Mouse (Mus musculus): ENCODE data around the gene Kcnh8.

Gene Kcnh8

DNA sequence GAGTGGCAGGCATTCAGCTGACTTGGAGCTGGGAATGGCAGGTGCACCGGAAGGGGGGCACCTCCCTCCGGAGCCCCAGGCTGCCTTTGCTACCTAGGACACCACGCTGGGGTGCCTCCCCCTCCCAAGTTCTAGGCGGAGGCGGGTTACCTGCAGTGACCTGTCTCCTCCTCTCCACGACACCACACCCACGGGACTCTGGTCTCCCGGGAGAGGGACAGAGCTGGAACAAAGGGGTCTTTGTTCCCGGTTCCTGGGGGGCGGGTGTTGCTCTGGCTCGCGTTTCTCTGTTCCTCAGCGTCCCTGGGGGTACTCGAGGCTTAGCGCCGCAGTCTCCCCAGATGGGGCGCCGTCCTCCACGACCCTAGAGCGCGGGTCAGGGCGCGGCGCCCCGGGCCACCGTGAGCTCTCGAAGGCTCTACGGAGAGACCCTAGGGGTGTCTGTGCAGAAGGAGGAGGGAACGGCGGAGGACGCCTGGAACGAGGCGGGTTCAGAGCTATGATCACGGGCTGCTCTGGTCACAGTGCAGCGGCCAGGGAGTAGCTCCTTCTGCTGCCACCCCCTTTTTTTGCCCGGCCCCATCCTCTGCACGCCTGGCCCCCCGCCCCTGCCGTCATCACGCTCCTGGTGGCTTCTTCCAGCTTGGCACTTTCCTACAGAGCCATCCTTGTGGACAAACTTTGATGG lies at the start of gene Kcnh8:
Gene Kcnh8, plus strand, starts transcription at position 617 of the 688 bp plus-strand sequence.
- DNase-seq (ENCODE audit: extremely low spot score, low read depth, low spot score): no peak

DNA sequence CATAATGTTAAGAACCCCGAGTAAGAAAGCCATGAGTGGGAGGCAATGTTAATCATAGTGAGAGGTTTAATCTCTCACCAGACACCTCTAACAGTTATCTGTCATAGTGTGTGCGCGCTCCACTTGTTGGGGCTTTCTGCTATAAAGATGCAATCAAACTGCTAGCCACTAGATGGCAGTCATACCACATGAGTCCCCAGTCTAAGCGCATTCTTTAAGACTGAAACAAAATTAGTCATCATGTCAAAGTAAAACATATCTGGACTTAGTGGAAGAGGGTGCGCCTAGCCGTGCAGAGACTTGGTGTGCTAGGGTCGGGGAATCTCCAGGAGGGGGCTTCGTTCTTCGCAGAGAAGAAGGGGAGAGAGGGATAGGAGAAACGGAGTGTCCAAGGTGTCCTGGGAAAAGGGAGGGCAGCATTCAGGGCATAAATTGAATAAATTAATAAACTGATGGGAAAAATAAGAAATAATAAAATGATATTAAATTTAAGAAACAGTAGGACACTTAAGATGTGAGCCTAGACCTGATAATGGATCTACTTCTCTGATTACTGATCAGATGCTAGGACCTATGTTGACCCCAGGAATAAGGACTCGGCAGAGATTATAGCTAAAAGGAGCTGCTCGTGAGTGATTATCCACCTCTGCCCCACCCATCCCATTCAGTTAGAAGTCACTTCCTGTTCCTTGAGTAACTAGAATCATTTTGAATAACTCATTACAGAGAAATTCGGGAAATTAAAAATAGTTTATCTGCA lies 42.4 kb upstream of the Kcnh8 start:
- peak; percentile 20 for DNase-seq (ENCODE audit: extremely low spot score, low read depth, low spot score)

DNA sequence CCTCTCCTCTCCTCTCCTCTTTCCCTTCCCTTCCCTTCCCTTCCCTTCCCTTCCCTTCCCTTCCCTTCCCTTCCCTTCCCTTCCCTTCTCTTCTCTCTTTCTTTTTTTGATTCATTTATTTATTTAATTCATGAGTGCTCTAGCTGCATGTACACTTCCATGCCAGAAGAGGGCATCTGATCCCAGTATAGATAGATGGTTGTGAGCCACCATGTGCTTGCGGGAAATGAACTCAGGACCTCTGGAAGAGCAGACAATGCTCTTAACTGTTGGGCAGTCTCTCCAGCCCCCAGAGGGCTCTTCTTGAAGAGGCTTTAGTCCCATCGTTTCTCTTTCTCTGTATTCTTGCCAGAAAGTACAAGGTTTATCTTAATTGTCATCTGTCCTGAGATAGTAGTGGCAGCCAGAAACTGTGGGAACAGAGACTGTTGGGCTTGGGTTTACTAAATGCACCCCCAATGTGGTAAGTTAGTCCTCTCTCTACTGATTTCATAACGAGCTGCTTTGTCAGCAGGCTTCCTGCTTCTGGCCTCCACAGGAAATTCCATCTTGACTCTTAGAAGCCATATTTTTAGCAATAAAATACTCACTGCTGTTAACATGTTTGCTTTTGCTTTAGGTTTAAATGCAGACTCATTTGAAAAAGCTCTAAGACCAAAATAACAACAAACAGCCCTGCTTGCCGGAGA lies 36.9 kb upstream of the Kcnh8 start:
- DNase-seq (ENCODE audit: extremely low spot score, low read depth, low spot score): no peak

DNA sequence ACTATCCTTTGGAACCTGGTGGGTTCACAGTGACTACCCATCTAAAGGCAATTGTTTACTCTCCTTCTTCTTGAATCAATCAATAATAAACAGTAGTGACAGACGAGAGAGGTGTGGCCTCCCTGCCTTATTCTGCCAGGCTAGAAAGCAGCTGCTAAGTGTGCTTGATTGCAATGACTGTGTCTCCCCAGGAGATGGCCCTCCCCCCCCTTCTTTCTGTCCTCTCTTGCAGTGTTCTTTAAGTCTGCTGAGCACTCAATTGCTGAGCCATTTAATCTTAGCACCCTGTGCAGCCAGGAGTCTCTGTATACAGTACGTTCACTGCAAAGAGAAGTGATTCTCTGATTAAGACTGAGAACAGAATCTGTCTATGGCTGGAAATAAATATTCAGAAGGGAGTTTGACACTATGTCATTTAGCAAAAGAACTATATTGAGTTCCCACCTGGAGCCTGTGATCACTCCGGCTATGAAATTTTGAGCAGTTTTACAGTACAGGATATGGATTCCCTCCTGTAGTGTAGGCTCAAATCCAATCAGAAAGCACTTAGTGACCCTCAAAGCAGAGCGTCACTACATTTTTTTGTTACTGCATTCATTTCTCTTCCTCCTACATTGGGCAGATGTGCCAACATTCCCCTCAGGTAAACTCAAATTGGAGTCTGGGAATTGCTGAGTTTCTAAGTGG lies 32.8 kb upstream of the Kcnh8 start:
- no peak for DNase-seq (ENCODE audit: extremely low spot score, low read depth, low spot score)

DNA sequence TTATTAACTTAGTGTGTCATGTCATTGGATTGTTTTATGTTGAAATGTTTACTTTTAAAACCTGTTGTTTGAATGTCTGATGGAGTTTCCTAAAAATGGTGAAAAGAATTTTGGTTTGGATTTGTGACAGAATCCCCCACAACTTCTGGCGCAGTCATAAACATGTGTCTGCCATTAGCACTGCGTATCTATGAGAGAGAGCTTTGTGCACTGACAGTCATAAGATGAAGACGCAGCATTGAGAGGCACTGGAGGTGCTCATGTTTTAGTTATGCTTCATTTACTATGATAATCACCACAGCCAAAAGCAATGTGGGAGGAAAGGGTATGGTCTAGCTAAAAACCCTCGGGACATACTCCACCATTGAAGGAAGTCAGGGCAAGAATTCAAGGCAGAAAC lies 30.3 kb upstream of the Kcnh8 start:
- DNase-seq (ENCODE audit: extremely low spot score, low read depth, low spot score): no peak

DNA sequence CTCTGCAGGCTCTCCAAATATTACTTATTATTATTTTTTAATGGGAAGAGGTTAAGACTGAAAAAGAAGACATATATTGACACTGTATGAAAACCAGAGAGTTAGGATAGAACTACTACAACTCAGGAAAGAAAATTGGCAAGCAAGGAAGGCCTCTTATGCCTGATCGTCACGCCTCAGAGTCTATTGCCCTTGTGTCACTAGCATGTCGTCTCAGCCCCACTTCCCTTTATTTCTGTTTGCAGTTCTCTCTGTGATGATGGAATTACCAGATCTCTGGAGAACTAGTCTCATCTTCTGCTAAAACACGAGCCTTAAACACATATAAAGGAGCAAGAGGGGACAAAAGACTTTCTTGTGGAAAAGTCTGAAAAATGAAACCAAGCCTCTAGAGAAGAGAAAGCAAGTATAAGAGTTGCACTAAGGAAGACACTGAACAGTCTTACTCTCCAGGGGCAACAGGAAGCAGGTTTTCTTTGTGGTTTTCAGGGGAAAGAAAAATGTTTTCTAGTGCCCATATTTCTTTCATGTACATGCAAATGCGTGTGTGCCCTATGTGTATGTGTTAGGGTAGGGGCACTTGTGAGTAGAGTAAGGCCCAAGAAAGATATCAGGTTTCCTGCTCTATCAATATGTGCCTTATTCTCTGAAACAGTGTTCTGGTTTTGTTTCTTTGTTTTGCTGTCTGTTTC lies 10.9 kb upstream of the Kcnh8 start:
- DNase-seq (ENCODE audit: extremely low spot score, low read depth, low spot score): no peak

DNA sequence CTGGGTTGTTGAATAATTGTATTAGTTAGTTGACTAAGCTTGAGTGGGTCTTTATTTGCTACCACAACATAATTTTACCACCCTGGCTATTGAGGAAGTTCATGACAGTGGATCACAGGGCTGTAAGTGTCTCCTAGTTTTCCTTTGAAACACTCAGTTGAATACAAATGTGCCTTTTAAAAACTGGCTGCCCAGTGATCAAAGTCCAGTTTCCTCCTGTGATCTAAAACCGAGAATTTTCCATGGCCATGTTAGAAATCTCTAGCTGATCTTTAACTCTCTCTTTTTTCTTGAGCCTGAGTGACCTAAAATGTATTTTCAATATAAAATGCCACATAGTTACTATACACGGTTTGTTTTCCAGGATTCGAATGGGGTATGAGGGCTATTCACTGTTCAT lies 3.4 kb upstream of the Kcnh8 start:
- DNase-seq (ENCODE audit: extremely low spot score, low read depth, low spot score): no peak

DNA sequence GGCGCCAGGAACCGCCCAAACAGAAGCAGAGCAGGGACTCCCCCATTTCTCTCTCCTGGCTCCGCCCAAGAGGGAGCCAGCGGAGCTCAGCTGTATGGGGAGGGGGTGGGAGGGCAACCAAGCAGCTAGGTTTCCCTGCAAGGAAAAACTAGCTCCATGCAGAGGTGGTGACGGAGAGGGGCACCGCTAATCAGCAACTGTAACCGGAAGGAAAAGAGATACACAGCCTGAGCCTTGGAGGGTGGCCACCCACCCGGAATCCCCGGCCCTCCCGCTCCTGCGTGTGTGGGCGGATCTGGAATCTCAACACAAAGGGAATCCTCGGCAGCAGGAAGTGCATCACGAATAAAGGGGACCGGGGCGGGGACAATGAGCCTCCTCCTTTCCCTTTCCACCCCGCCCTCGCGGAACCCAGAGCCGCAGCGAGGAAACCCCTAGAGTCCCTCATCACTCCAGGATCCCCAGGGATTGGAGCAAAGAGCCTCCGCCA lies 1.6 kb upstream of the Kcnh8 start:
- no peak for DNase-seq (ENCODE audit: extremely low spot score, low read depth, low spot score)

DNA sequence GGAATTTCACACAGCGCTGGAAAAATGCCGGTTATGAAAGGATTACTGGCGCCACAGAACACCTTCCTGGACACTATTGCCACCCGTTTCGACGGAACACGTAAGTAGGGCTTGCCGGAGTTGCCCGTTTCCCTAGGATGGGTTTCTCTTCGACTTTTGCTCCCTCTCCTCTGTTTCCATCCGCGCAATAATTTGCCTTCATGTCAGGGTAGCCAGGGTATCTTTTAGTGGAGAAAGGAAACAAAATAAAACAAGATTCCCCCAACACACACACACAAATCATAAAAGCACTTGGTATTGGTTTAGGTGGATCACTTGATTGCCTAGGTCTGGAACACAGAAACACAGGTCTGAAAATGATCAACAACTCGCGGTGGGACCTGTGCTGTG lies 267 bp downstream of the Kcnh8 start:
- no peak for DNase-seq (ENCODE audit: extremely low spot score, low read depth, low spot score)

DNA sequence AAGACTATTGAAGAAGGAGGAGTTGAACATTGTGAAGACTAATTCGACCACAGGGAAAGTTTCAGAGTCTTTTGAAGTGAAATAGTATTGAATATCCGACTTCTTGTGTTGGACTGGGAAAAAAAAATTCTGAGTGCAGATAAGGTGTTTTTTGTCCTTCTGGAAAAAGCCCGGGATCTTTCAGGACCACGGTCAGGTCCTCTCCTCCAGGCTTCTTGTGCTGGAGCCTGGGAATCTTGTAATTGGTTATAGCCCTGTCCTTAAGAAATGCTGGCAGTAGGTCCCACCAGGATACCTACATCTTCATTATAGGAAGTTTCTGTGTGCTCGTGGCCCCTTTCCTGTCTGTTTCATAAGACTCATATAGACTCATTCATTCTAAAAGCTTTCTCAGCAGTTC lies 902 bp downstream of the Kcnh8 start:
- DNase-seq (ENCODE audit: extremely low spot score, low read depth, low spot score): no peak

DNA sequence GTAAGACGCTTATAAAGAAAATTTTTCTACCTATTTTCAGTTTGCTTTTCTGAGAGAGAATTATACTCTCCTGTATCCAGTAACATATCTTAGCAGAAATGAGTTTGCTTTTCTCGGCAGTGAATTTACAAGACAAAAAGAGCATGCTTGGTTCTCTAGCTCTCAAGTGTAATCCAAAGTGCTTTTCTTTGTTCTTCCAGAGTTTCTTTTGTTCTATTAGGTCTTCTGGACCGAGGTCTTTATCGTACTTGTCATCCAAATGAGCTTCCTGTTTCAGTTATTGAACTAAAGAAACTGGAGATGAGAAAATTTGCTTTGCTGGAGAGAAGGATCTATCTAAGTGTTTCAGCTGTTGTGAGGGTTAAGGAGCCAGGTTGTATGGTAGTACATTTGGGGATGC lies 8.9 kb downstream of the Kcnh8 start:
- DNase-seq (ENCODE audit: extremely low spot score, low read depth, low spot score): no peak

DNA sequence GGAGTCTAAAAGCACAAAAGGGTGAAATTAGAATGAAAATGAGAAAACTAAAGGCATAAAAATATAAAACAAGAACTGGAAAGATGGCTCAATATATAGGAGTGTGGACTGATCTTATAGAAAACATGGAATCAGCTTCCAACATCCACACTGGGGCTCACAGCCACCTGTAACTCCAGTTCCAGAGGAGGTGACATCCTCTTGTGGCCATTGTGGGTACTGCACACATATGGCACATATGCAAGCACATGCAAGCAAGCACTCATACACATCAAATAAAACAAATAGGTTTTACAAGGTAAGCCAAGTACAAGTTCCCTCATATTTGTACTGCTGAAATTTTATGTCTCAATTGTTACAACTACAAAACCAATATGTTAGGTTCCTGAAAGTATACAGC lies 46.7 kb downstream of the Kcnh8 start:
- DNase-seq (ENCODE audit: extremely low spot score, low read depth, low spot score): no peak

DNA sequence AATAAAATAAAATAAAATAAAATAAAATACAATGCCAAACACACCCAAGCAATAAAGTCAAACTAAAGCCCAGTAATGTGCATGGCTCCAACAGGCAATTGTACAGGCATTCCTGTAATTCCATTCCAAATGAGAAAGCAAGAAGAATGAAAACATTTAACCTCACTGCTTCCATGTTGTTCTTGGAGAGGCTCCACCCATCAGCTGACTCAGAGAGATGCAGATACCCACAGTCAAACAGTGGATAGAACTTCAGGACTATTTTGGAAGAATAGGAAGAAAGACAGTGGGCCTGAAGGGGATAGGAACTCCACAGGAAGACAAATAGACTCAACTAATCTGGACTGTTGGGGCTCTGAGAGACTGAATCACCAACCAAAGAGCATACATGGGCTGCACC lies 89.5 kb downstream of the Kcnh8 start:
- DNase-seq (ENCODE audit: extremely low spot score, low read depth, low spot score): no peak

DNA sequence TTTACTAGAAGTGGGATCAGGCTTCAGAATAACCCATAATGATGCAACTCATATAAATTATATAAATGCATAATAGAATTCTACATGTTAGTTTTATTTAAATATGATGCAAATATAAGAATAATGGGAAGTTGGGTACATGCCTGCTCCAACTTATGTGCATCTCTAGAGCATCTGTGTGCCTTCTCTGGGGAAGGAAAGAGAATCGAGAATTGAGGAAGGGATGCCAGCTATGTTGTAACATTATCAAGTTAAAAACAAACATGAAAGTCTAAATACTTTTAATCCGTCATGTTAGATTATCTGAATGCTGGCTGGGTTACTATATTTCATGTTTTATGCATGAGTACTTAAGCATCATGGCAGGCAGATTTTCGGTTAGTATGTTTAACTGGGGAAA lies 99.4 kb downstream of the Kcnh8 start:
- no peak for DNase-seq (ENCODE audit: extremely low spot score, low read depth, low spot score)

DNA sequence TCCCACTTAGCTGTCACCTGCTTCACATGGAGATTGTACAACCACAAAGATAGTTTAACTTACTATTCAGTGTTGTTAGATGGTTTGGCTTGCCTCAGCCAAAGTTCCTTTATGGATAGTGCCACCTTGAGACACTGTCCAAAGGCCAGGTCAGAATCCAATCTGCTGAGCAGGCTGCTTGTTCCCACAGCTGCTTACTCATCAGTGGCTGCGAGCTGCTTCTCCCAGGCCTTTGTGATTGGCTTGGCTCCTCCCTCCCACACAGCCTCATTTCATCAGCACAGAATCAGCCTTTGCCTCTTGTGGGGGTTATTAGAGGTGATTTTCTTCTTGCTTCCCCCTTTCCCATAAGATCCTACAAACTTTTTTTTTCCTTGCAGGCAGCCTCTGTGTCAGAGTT lies 109.8 kb downstream of the Kcnh8 start:
- DNase-seq (ENCODE audit: extremely low spot score, low read depth, low spot score): no peak

DNA sequence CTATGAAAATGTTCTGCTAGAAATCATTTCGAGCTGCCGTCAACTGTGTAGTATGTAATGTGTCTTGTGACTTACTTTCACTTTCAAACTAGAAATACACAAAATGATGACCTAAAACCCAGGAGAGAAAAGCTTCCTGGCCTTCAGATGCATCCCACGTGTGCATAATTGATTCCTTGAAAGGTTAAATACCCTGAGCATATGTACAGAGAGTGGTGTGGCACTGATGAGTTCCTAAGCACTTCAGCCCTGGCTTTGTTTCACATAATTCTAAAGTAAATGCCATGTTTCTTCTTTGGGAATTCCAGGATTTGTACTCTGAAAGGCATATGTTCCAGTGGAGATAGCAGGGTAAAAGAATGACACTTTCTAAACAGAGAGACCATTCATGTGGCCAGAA lies 119.7 kb downstream of the Kcnh8 start:
- no peak for DNase-seq (ENCODE audit: extremely low spot score, low read depth, low spot score)

DNA sequence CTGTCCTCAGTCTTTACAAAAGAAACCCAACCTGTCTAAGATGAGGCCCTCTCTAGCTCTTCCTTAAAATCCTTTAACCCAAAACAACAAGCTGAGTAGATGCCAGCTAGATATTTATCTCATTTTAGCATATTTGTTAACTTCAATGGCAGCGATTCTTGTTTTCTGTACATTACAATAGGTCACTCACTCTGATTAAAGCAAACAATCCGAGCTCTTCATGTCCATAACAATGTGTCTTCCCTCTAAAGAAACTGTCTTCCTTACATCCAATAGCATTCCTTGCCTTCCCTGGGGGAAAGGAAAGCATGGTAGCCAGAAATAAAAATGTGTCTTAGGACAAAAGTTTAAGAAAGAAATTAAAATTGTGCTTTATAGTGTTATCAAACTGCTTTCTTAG lies 126.3 kb downstream of the Kcnh8 start:
- DNase-seq (ENCODE audit: extremely low spot score, low read depth, low spot score): no peak

DNA sequence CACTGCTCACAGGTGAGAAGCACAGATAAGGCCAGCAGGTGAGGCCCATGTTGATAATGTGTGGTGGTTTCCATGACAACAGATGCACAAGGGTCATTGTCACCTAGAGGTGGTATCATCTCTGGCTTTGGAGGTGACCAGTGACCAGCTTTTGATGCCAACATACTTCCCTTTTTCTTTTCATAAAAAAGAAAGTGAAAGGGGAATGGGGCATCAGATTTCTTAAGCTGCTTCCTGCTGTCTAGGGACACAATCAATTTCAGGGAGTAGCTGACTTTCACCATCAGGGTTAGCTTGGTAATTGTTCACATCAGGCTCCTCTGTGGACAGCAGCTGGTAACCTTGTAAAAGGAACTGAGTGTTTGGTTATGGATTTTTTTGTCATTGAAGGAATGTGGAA lies 135.9 kb downstream of the Kcnh8 start:
- DNase-seq (ENCODE audit: extremely low spot score, low read depth, low spot score): no peak

DNA sequence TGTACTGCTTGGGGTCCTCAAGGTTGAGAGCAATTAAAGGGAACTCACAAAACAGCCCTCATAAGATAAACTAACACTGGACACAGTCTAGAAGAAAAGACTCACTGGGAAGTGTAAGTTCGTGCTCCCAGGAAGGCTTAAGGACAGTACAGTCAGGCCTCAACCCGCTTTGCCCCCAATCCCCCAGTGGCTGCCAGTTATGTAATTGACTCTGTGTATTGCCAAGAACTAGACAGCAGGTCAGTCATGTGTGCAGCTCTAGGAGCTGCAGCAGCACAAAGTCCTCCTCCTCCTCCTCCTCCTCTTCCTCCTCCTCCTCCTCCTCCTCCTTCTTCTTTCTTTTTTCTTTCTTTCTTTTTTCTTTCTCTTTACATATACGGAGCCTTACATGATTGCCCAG lies 185.6 kb downstream of the Kcnh8 start:
- DNase-seq (ENCODE audit: extremely low spot score, low read depth, low spot score): no peak

DNA sequence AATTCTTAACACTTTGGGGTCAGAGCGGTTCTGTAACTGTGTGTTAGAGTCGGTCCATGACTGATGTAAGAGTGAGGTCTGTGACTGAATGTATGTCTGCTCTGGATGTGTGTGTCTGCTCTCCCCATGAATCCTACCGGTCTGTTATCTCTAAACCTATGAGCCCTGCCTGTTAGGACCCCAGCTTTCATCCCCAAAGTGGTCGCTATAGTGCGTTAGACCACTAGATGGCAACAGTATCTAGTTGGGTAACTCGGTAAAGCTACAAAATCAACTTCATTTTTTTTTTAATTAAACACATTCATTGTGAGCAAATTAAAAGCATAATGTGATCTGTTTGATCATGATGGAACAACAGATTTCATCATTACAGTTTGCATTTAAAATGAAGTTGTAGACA lies 202.0 kb downstream of the Kcnh8 start:
- DNase-seq (ENCODE audit: extremely low spot score, low read depth, low spot score): no peak

DNA sequence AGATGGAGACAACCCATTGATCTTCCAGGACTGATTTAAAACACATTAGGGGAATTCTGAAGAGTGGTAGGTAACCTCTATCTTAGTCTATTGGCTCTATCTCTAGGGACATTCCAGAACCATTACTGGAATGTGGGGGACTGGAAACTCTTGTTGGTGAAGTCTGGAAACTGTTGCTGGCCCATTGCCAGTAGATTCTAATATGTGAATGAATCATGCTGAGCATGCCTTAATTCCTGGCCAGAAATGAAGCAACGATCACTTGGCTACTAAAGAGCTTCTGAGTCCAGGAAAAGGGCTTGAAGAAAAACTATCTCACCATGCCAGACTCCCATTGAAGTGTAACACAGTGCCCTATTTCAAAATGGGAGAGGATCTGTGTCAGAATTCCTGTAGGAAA lies 208.3 kb downstream of the Kcnh8 start:
- DNase-seq (ENCODE audit: extremely low spot score, low read depth, low spot score): no peak

Data from hindlimb bud, embryonic 11.5 days (tissue).